9 mouse cellular contexts compared by ENCODE assay signal in genomic region chr5:43923933-43924332, GRCm38 (mm10). TPM values are rescaled to one million over a fixed set of nuclear protein-coding genes. Genes with fewer than 3 reads are reported as not detected.
A peak's percentile ranks its signal among the peaks of the same experiment; 100 is the strongest.
DNase-seq lines count a peak whose midpoint lies in the region; ATAC-seq lines count a peak whose summit lies in the region.
"Had no signal": no experiment of that assay in that cellular context is flagged by ENCODE, and none has a peak within 500 bp of the region (broad histone marks: within the 10 kb centered on the region; RNA-seq: fewer than 3 reads in every experiment).

No protein-coding gene starts in this region.

- no peak overlapping the region for H3K27ac ChIP-seq in midbrain, embryonic 11.5 days (ENCODE audit: low read depth, low read length)
- no peak overlapping the region for H3K27ac ChIP-seq in midbrain, embryonic 13.5 days
- no peak overlapping the region for H3K27ac ChIP-seq in liver, embryonic 11.5 days (ENCODE audit: low read depth, low read length)

- no peaks in the 10 kb centered on the region for H3K27me3 ChIP-seq in midbrain, embryonic 11.5 days (ENCODE audit: control insufficient read depth, insufficient read depth, low read length)
- no peaks in the 10 kb centered on the region for H3K27me3 ChIP-seq in midbrain, embryonic 13.5 days
- H3K27me3 ChIP-seq in liver, embryonic 11.5 days (replicated peaks; ENCODE audit: control insufficient read depth, insufficient read depth, low read length) = no peaks in the 10 kb centered on the region

- H3K4me2 ChIP-seq in midbrain, embryonic 11.5 days = no peak overlapping the region
- H3K4me2 ChIP-seq in midbrain, embryonic 13.5 days (replicated peaks) = no peak overlapping the region
- no peak overlapping the region for H3K4me2 ChIP-seq in liver, embryonic 11.5 days

- no peak overlapping the region for H3K9ac ChIP-seq in midbrain, embryonic 11.5 days (ENCODE audit: low read length)
- no peak overlapping the region for H3K9ac ChIP-seq in midbrain, embryonic 13.5 days (replicated peaks)
- H3K9ac ChIP-seq in liver, embryonic 11.5 days (ENCODE audit: low read depth, low read length) = no peak overlapping the region

- no peak for ATAC-seq in midbrain, embryonic 11.5 days (ENCODE audit: low FRiP score)
- no peak for ATAC-seq in midbrain, embryonic 13.5 days
- no peak for ATAC-seq in liver, embryonic 11.5 days (replicated peaks; ENCODE audit: low FRiP score)

- H3K4me3 ChIP-seq in midbrain, embryonic 11.5 days (ENCODE audit: low read depth, low read length) = no peak overlapping the region
- no peak overlapping the region for H3K4me3 ChIP-seq in midbrain, embryonic 13.5 days (replicated peaks)
- no peak overlapping the region for H3K4me3 ChIP-seq in liver, embryonic 11.5 days (ENCODE audit: low read depth, low read length)

- no peaks in the 10 kb centered on the region for H3K9me3 ChIP-seq in midbrain, embryonic 11.5 days (ENCODE audit: control insufficient read depth, low read length)
- no peaks in the 10 kb centered on the region for H3K9me3 ChIP-seq in midbrain, embryonic 13.5 days
- H3K9me3 ChIP-seq in liver, embryonic 11.5 days (ENCODE audit: control insufficient read depth, low read length) = no peaks in the 10 kb centered on the region

- no peaks in the 10 kb centered on the region for H3K4me1 ChIP-seq in midbrain, embryonic 11.5 days (ENCODE audit: control insufficient read depth, insufficient read depth, low read length)
- H3K4me1 ChIP-seq in midbrain, embryonic 13.5 days (replicated peaks) = no peaks in the 10 kb centered on the region
- no peaks in the 10 kb centered on the region for H3K4me1 ChIP-seq in liver, embryonic 11.5 days (replicated peaks; ENCODE audit: control insufficient read depth, insufficient read depth, low read length)

- peak; percentile 88 for DNase-seq in midbrain, embryonic 11.5 days (ENCODE audit: low spot score, missing footprints)
- peak; percentile 73 for DNase-seq in adrenal gland, postnatal 14 days
- DNase-seq in frontal cortex, postnatal 25 days (ENCODE audit: low spot score in 2 of 2) = peak; percentile 67 to 68
- peak; percentile 83 for DNase-seq in kidney, postnatal 10 days
- peak; percentile 49 for DNase-seq in liver, embryonic 11.5 days (ENCODE audit: low spot score)
- peak; percentile 74 to 82 for DNase-seq in right cerebral cortex, adult 2 months (ENCODE audit: low spot score in 2 of 2)
- peak; percentile 75 for DNase-seq in urinary bladder, postnatal 14 days (ENCODE audit: low spot score)

- 35% methylated on average over 4 of the region's 4 CpGs for WGBS in midbrain, embryonic 11.5 days
- 38% methylated on average over 4 of the region's 4 CpGs for WGBS in midbrain, embryonic 13.5 days
- 27% methylated on average over 4 of the region's 4 CpGs for WGBS in liver, embryonic 11.5 days

- no peaks in the 10 kb centered on the region for H3K36me3 ChIP-seq in midbrain, embryonic 11.5 days (ENCODE audit: control insufficient read depth, insufficient read depth, low read length)
- no peaks in the 10 kb centered on the region for H3K36me3 ChIP-seq in midbrain, embryonic 13.5 days
- H3K36me3 ChIP-seq in liver, embryonic 11.5 days (ENCODE audit: control insufficient read depth, insufficient read depth, low read length) = no peaks in the 10 kb centered on the region

RNA-seq across cellular contexts. Expression of gene Gm7879, which starts 11.0 kb away (rescaled TPM):
- not detected in 2 replicates for polyA plus RNA-seq in midbrain, embryonic 11.5 days (2014; fragmentation: Nextera tagmentation; extraction: Ambion mirVana)
- polyA plus RNA-seq in midbrain, embryonic 13.5 days (2015; fragmentation: Nextera tagmentation; extraction: Ambion mirVana) = 0.50 TPM in 1 of 2 replicates, not detected in the other
- 10.9 and 15.2 TPM in 2 replicates for total RNA-seq in adrenal gland, postnatal 14 days (2021)
- polyA plus RNA-seq in liver, embryonic 11.5 days (2014; fragmentation: Nextera tagmentation; extraction: Ambion mirVana) = not detected in 2 replicates
- polyA plus RNA-seq: neural tube, embryonic 14.5 days had no signal

RNA-seq across cellular contexts. Expression of gene Cd38, which starts 55.6 kb away (rescaled TPM):
- 5.5 and 5.6 TPM in 2 replicates for polyA plus RNA-seq in midbrain, embryonic 11.5 days (2014; fragmentation: Nextera tagmentation; extraction: Ambion mirVana)
- 2.8 TPM in 2 replicates for polyA plus RNA-seq in midbrain, embryonic 13.5 days (2015; fragmentation: Nextera tagmentation; extraction: Ambion mirVana)
- total RNA-seq in adrenal gland, postnatal 14 days (2021) = 16.8 and 19.0 TPM in 2 replicates
- polyA plus RNA-seq in liver, embryonic 11.5 days (2014; fragmentation: Nextera tagmentation; extraction: Ambion mirVana) = 22.0 and 25.0 TPM in 2 replicates

RNA-seq across cellular contexts. Expression of gene Fgfbp1, which starts 57.6 kb away (rescaled TPM):
- polyA plus RNA-seq in midbrain, embryonic 11.5 days (2014; fragmentation: Nextera tagmentation; extraction: Ambion mirVana) = 0.53 TPM in 1 of 2 replicates, not detected in the other
- 3.2 and 3.6 TPM in 2 replicates for polyA plus RNA-seq in midbrain, embryonic 13.5 days (2015; fragmentation: Nextera tagmentation; extraction: Ambion mirVana)
- not detected in 2 replicates for total RNA-seq in adrenal gland, postnatal 14 days (2021)
- not detected in 2 replicates for polyA plus RNA-seq in liver, embryonic 11.5 days (2014; fragmentation: Nextera tagmentation; extraction: Ambion mirVana)
